Mouse (Mus musculus): ENCODE measurements at regions not wholly inside any gene's neighbourhood (a gene's known extent, or its start where the extent isn't known, plus 50 kb on each side); places are given as distances from the start of the nearest gene placed in this dataset.

- ATAC-seq (ENCODE audit: low TSS enrichment) = no peak
Observed at GRCm38 (mm10) chr3:43030411-43030991, 1288.1 kb downstream of the D3Ertd751e start.

GRCm38 (mm10) chr3:43056344-43056743 lies 1313.9 kb downstream of the D3Ertd751e start:
- ATAC-seq (ENCODE audit: low TSS enrichment) = peak; percentile 90
